ENCODE assay signal across 8 mouse cellular contexts in the genomic region with DNA sequence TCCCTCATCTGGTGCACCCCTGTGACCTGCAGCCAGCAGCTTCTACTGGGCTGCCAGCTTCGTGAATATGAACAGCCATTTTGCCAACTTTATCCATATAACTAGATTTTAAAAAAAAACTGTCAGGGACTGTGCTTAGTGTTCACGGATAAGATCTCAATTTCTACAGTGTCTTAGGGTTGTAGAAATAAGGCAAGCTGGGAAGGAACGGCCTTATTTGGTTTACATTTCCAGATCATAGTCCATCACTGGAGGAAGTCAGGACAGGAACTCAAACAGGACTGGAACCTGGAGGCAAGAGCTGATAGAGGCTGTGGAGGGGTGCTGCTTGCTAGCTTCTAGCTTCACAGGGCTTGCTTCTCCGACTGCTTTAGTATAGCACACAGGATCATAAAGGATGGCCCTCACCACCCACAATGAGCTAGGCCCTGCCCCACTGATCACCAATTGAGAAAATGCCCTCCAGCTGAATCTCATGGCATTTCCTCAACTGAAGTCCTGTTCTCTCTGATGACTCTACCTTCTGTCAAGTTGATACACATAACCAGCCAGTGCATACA. TPM values are rescaled to one million over a fixed set of nuclear protein-coding genes. Genes with fewer than 3 reads are reported as not detected.
DNase-seq lines count a peak whose midpoint lies in the region; ATAC-seq and TF ChIP-seq lines count a peak whose summit lies in the region.

No protein-coding gene starts in this region.

- no peak for TF ChIP-seq EP300 in MEL (IDR thresholded peaks at IDR 0.05; ENCODE audit: low read depth in 1 of 2, low read length in 2 of 2)

- no peak for DNase-seq in kidney, adult 2 months
- DNase-seq in kidney, adult 8-10 months, result no peak
- DNase-seq in MEL (ENCODE audit: low read depth, low spot score), result peak; percentile 83
- no peak for DNase-seq in forebrain, postnatal 0 days
- no peak for DNase-seq in urinary bladder, adult 2 months (ENCODE audit: low spot score)
- DNase-seq in gastrocnemius, adult 8-10 months (ENCODE audit: low spot score in 2 of 2), result no peak
- DNase-seq in testis, postnatal 10 days (ENCODE audit: low spot score), result no peak

- H3K27me3 ChIP-seq in kidney, adult 2 months (replicated peaks; ENCODE audit: control insufficient read depth, insufficient read depth, low read length), result no peaks in the 10 kb centered on the region
- H3K27me3 ChIP-seq in MEL (ENCODE audit: control insufficient read depth in 1 of 2, insufficient read depth in 2 of 2, low read length in 2 of 2), result no peaks in the 10 kb centered on the region
- H3K27me3 ChIP-seq in forebrain, postnatal 0 days (ENCODE audit: insufficient read depth, low read length), result no peaks in the 10 kb centered on the region
- no peaks in the 10 kb centered on the region for H3K27me3 ChIP-seq in midbrain, embryonic 12.5 days

- no peak for TF ChIP-seq RAD21 in MEL (IDR thresholded peaks at IDR 0.05; ENCODE audit: low read depth, low read length)

- H3K4me1 ChIP-seq in kidney, adult 2 months (ENCODE audit: control insufficient read depth, insufficient read depth, low read length), result peaks cover 6% of the 10 kb centered on the region; the same call in 1 of the 2 replicates
- peaks cover 3 to 8% of the 10 kb centered on the region in 2 experiments; a peak in 3 of 4 replicates for H3K4me1 ChIP-seq in MEL (ENCODE audit: control insufficient read depth in 1 of 2, insufficient read depth in 2 of 2, low read length in 2 of 2)
- peaks cover 21% of the 10 kb centered on the region for H3K4me1 ChIP-seq in forebrain, postnatal 0 days (ENCODE audit: insufficient read depth)
- H3K4me1 ChIP-seq in midbrain, embryonic 12.5 days, result peaks cover 21% of the 10 kb centered on the region

- no peak for TF ChIP-seq POLR2A in kidney, adult 2 months (IDR thresholded peaks at IDR 0.05; ENCODE audit: low read depth, low read length)
- TF ChIP-seq POLR2A in MEL (IDR thresholded peaks at IDR 0.05; ENCODE audit: control insufficient read depth in 1 of 2, insufficient read depth in 1 of 2, low read depth in 1 of 2, low read length in 2 of 2, poor library complexity in 1 of 2), result peak in 1 of 2 experiments; percentile 0; a peak in 1 of 4 replicates

- H3K36me3 ChIP-seq in kidney, adult 2 months (ENCODE audit: control insufficient read depth, insufficient read depth, low read length), result peaks cover 3% of the 10 kb centered on the region
- H3K36me3 ChIP-seq in MEL (ENCODE audit: control insufficient read depth in 1 of 2, insufficient read depth in 2 of 2, low read length in 2 of 2), result peaks cover 4 to 19% of the 10 kb centered on the region in 2 experiments; a peak in 3 of 4 replicates
- H3K36me3 ChIP-seq in forebrain, postnatal 0 days (ENCODE audit: insufficient read depth), result no peaks in the 10 kb centered on the region
- no peaks in the 10 kb centered on the region for H3K36me3 ChIP-seq in midbrain, embryonic 12.5 days

- peak overlapping the region; percentile 93 for H3K27ac ChIP-seq in kidney, adult 2 months (ENCODE audit: insufficient read depth, low read depth, low read length)
- peak overlapping the region; percentile 79 for H3K27ac ChIP-seq in MEL (ENCODE audit: control insufficient read depth, low read depth, low read length)
- H3K27ac ChIP-seq in forebrain, postnatal 0 days (ENCODE audit: low read depth, low read length), result peak overlapping the region; percentile 100
- H3K27ac ChIP-seq in midbrain, embryonic 12.5 days (replicated peaks), result peak overlapping the region; percentile 100

- peaks cover 32% of the 10 kb centered on the region for H3K79me2 ChIP-seq in MEL (ENCODE audit: control insufficient read depth, insufficient read depth, low read length, poor library complexity)

- TF ChIP-seq CTCF in kidney, adult 2 months (conservative IDR thresholded peaks at IDR 0.05; ENCODE audit: insufficient read depth, insufficient read length, low read depth, low read length), result no peak
- TF ChIP-seq CTCF in MEL (IDR thresholded peaks at IDR 0.05 in 2 of 3, conservative IDR thresholded peaks at IDR 0.05 in 1 of 3; ENCODE audit: control insufficient read depth in 1 of 3, insufficient read depth in 1 of 3, low read depth in 2 of 3, low read length in 3 of 3, poor library complexity in 1 of 3, severe bottlenecking in 1 of 3), result no peak
- TF ChIP-seq CTCF in forebrain, postnatal 0 days (IDR thresholded peaks at IDR 0.05; ENCODE audit: low read depth), result no peak

- peak overlapping the region; percentile 96 for H3K9ac ChIP-seq in MEL (ENCODE audit: control insufficient read depth, low read depth, low read length, poor library complexity, severe bottlenecking)
- peak overlapping the region; percentile 99 for H3K9ac ChIP-seq in forebrain, postnatal 0 days
- H3K9ac ChIP-seq in midbrain, embryonic 12.5 days (replicated peaks), result peak overlapping the region; percentile 99

- WGBS in kidney, adult 2 months, result 20% methylated on average over 4 of the region's 4 CpGs
- WGBS in forebrain, postnatal 0 days, result 40% methylated on average over 4 of the region's 4 CpGs
- 43% methylated on average over 4 of the region's 4 CpGs for WGBS in midbrain, embryonic 12.5 days

- H3K4me2 ChIP-seq in forebrain, postnatal 0 days (ENCODE audit: low read depth), result peak overlapping the region; percentile 88
- peak overlapping the region; percentile 75 for H3K4me2 ChIP-seq in midbrain, embryonic 12.5 days (replicated peaks)

- H3K4me3 ChIP-seq in kidney, adult 2 months (ENCODE audit: insufficient read depth, low read depth, low read length), result peak overlapping the region; percentile 72
- peak overlapping the region; percentile 63 to 74 for H3K4me3 ChIP-seq in MEL (ENCODE audit: control insufficient read depth in 1 of 2, insufficient read depth in 1 of 2, low read depth in 2 of 2, low read length in 2 of 2)
- H3K4me3 ChIP-seq in forebrain, postnatal 0 days (ENCODE audit: low read depth, low read length), result peak overlapping the region; percentile 100
- H3K4me3 ChIP-seq in midbrain, embryonic 12.5 days, result peak overlapping the region; percentile 99

- H3K9me3 ChIP-seq in MEL (replicated peaks; ENCODE audit: insufficient read depth, low read length), result no peaks in the 10 kb centered on the region
- H3K9me3 ChIP-seq in forebrain, postnatal 0 days (ENCODE audit: low read length), result no peaks in the 10 kb centered on the region
- no peaks in the 10 kb centered on the region for H3K9me3 ChIP-seq in midbrain, embryonic 12.5 days

- no peak for ATAC-seq in forebrain, postnatal 0 days
- no peak for ATAC-seq in midbrain, embryonic 12.5 days (ENCODE audit: low FRiP score, low read depth)

TF ChIP-seq in MEL, 35 proteins besides CTCF, POLR2A, EP300 and RAD21:
- TF ChIP-seq TAL1 (IDR thresholded peaks at IDR 0.05; ENCODE audit: low read length) (no peak), NELFE (IDR thresholded peaks at IDR 0.05; ENCODE audit: low read depth, low read length) (no peak; the same call in 1 of the 2 replicates), KAT2A (conservative IDR thresholded peaks at IDR 0.05; ENCODE audit: low read depth, low read length) (no peak), GATA1 (IDR thresholded peaks at IDR 0.05; ENCODE audit: low read depth, low read length) (peak; percentile 30; the same call in 1 of the 2 replicates), ZNF384 (IDR thresholded peaks at IDR 0.05; ENCODE audit: low read depth, low read length) (0 out of 2 replicates have a peak, but pooled peaks have one; percentile 55), TBP (IDR thresholded peaks at IDR 0.05; ENCODE audit: low read depth, low read length) (peak; percentile 76), ETS1 (IDR thresholded peaks at IDR 0.05; ENCODE audit: low read depth, low read length) (0 out of 2 replicates have a peak, but pooled peaks have one; percentile 5), UBTF (IDR thresholded peaks at IDR 0.05; ENCODE audit: borderline replicate concordance, insufficient read depth, low read depth, low read length) (0 out of 2 replicates have a peak, but pooled peaks have one; percentile 36)

RNA-seq across cellular contexts. Expression of a gene that starts 1.4 kb away (rescaled TPM):
- polyA plus RNA-seq in kidney, adult 2 months (2012; rRNA removed), result 38.3 and 46.8 TPM in 2 replicates
- total RNA-seq in MEL (2012; rRNA removed), result 163 and 165 TPM in 2 replicates
- 100 to 1,000 TPM; 209 to 381 TPM for polyA plus RNA-seq in MEL (2012; ENCODE audit: insufficient read depth in 1 of 2, insufficient read length in 2 of 2, low read depth in 1 of 2, low replicate concordance in 2 of 2, missing spikeins in 1 of 2)
- total RNA-seq in forebrain, postnatal 0 days (2014; rRNA removed), result 197 and 234 TPM in 2 replicates
- polyA plus RNA-seq in forebrain, postnatal 0 days (2015; fragmentation: Nextera tagmentation; extraction: Ambion mirVana), result 76.5 and 86.6 TPM in 2 replicates
- polyA plus RNA-seq in midbrain, embryonic 12.5 days (2016; fragmentation: Nextera tagmentation; extraction: Ambion mirVana), result 56.5 and 64.8 TPM in 2 replicates
- polyA plus RNA-seq in urinary bladder, adult 2 months (2012; rRNA removed), result 77.7 and 79.7 TPM in 2 replicates
- total RNA-seq in gastrocnemius, adult 8-10 months (2022), result 10 to 100 TPM; 27.2 to 39.3 (median 33.8) TPM

RNA-seq across cellular contexts. Expression of a gene that starts 16.4 kb away (rescaled TPM):
- 24.7 and 26.3 TPM in 2 replicates for polyA plus RNA-seq in kidney, adult 2 months (2012; rRNA removed)
- not detected in 2 replicates for total RNA-seq in MEL (2012; rRNA removed)
- under 1 TPM in 1 of 2 experiments, not detected in 1; 0.01 TPM for polyA plus RNA-seq in MEL (2012; ENCODE audit: insufficient read depth in 1 of 2, insufficient read length in 2 of 2, low read depth in 1 of 2, low replicate concordance in 2 of 2, missing spikeins in 1 of 2)
- 11.9 and 12.2 TPM in 2 replicates for total RNA-seq in forebrain, postnatal 0 days (2014; rRNA removed)
- 7.6 and 12.6 TPM in 2 replicates for polyA plus RNA-seq in forebrain, postnatal 0 days (2015; fragmentation: Nextera tagmentation; extraction: Ambion mirVana)
- polyA plus RNA-seq in midbrain, embryonic 12.5 days (2016; fragmentation: Nextera tagmentation; extraction: Ambion mirVana), result 4.3 and 4.4 TPM in 2 replicates
- polyA plus RNA-seq in urinary bladder, adult 2 months (2012; rRNA removed), result 1.6 and 2.1 TPM in 2 replicates
- under 1 TPM; 0.22 to 0.46 (median 0.31) TPM for total RNA-seq in gastrocnemius, adult 8-10 months (2022)

RNA-seq across cellular contexts. Expression of a gene that starts 27.7 kb away (rescaled TPM):
- polyA plus RNA-seq in kidney, adult 2 months (2012; rRNA removed), result 21.0 and 27.4 TPM in 2 replicates
- 26.0 and 29.5 TPM in 2 replicates for total RNA-seq in MEL (2012; rRNA removed)
- 10 to 100 TPM in 1 of 2 experiments, not detected in 1; 50.3 TPM for polyA plus RNA-seq in MEL (2012; ENCODE audit: insufficient read depth in 1 of 2, insufficient read length in 2 of 2, low read depth in 1 of 2, low replicate concordance in 2 of 2, missing spikeins in 1 of 2)
- total RNA-seq in forebrain, postnatal 0 days (2014; rRNA removed), result 20.0 and 26.0 TPM in 2 replicates
- polyA plus RNA-seq in forebrain, postnatal 0 days (2015; fragmentation: Nextera tagmentation; extraction: Ambion mirVana), result 46.9 and 49.9 TPM in 2 replicates
- polyA plus RNA-seq in midbrain, embryonic 12.5 days (2016; fragmentation: Nextera tagmentation; extraction: Ambion mirVana), result 61.7 and 69.7 TPM in 2 replicates
- 35.3 and 38.1 TPM in 2 replicates for polyA plus RNA-seq in urinary bladder, adult 2 months (2012; rRNA removed)
- total RNA-seq in gastrocnemius, adult 8-10 months (2022), result 1 to 10 TPM; 7.7 to 9.3 (median 8.3) TPM
